ENCODE assay signal across 8 mouse cellular contexts in genomic region chr17:33980181-33981035, GRCm38 (mm10). TPM values are rescaled to one million over a fixed set of nuclear protein-coding genes. Genes with fewer than 3 reads are reported as not detected.
DNase-seq lines count a peak whose midpoint lies in the region; ATAC-seq and TF ChIP-seq lines count a peak whose summit lies in the region.

No protein-coding gene starts in this region.

- H3K9me3 ChIP-seq in neural tube, embryonic 11.5 days (ENCODE audit: control insufficient read depth, low read length) = no peaks in the 10 kb centered on the region
- no peaks in the 10 kb centered on the region for H3K9me3 ChIP-seq in limb, embryonic 13.5 days
- H3K9me3 ChIP-seq in stomach, embryonic 16.5 days (replicated peaks; ENCODE audit: control insufficient read depth, low read length) = no peaks in the 10 kb centered on the region

- TF ChIP-seq POLR2A in cerebellum, adult 2 months (IDR thresholded peaks at IDR 0.05; ENCODE audit: borderline replicate concordance, insufficient read depth, low read length) = no peak

- no peak overlapping the region for H3K9ac ChIP-seq in neural tube, embryonic 11.5 days (ENCODE audit: low read length)
- no peak overlapping the region for H3K9ac ChIP-seq in limb, embryonic 13.5 days
- no peak overlapping the region; the same call in 1 of the 2 replicates for H3K9ac ChIP-seq in stomach, embryonic 16.5 days (ENCODE audit: low read length)

- TF ChIP-seq CTCF in cerebellum, adult 2 months (IDR thresholded peaks at IDR 0.05; ENCODE audit: borderline replicate concordance, insufficient read depth, low read depth, low read length) = no peak

- WGBS in cerebellum, adult 2 months = 72% methylated on average over 19 of the region's 19 CpGs
- WGBS in neural tube, embryonic 11.5 days = 76% methylated on average over 19 of the region's 19 CpGs
- WGBS in limb, embryonic 13.5 days = 73% methylated on average over 19 of the region's 19 CpGs
- WGBS in stomach, embryonic 16.5 days = 74% methylated on average over 19 of the region's 19 CpGs

- peak overlapping the region; percentile 74 for H3K27ac ChIP-seq in cerebellum, adult 2 months (ENCODE audit: insufficient read depth, low read length)
- no peak overlapping the region for H3K27ac ChIP-seq in neural tube, embryonic 11.5 days (ENCODE audit: low read depth, low read length)
- no peak overlapping the region for H3K27ac ChIP-seq in limb, embryonic 13.5 days
- H3K27ac ChIP-seq in stomach, embryonic 16.5 days (ENCODE audit: low read length) = peak overlapping the region; percentile 6; the same call in 1 of the 2 replicates

- H3K4me1 ChIP-seq in cerebellum, adult 2 months (ENCODE audit: control insufficient read depth, insufficient read depth, low read length) = peaks cover 13% of the 10 kb centered on the region
- H3K4me1 ChIP-seq in neural tube, embryonic 11.5 days (ENCODE audit: control insufficient read depth, insufficient read depth, low read length) = no peaks in the 10 kb centered on the region
- H3K4me1 ChIP-seq in limb, embryonic 13.5 days = peaks cover 25% of the 10 kb centered on the region
- H3K4me1 ChIP-seq in stomach, embryonic 16.5 days (ENCODE audit: control insufficient read depth, insufficient read depth, low read length) = peaks cover 8% of the 10 kb centered on the region; the same call in 1 of the 2 replicates

- no peak overlapping the region for H3K4me2 ChIP-seq in neural tube, embryonic 11.5 days (ENCODE audit: low read depth)
- H3K4me2 ChIP-seq in limb, embryonic 13.5 days (replicated peaks) = peak overlapping the region; percentile 70
- H3K4me2 ChIP-seq in stomach, embryonic 16.5 days (ENCODE audit: low read depth, low read length) = peak overlapping the region; percentile 68; the same call in 1 of the 2 replicates

- H3K36me3 ChIP-seq in neural tube, embryonic 11.5 days (ENCODE audit: control insufficient read depth, insufficient read depth, low read length) = no peaks in the 10 kb centered on the region
- H3K36me3 ChIP-seq in limb, embryonic 13.5 days = no peaks in the 10 kb centered on the region
- no peaks in the 10 kb centered on the region for H3K36me3 ChIP-seq in stomach, embryonic 16.5 days (ENCODE audit: control insufficient read depth, insufficient read depth, low read length)

- no peaks in the 10 kb centered on the region for H3K27me3 ChIP-seq in cerebellum, adult 2 months (ENCODE audit: control insufficient read depth, insufficient read depth, low read length)
- H3K27me3 ChIP-seq in neural tube, embryonic 11.5 days (ENCODE audit: control insufficient read depth, insufficient read depth, low read length) = peaks cover 30% of the 10 kb centered on the region
- H3K27me3 ChIP-seq in limb, embryonic 13.5 days = peaks cover 56% of the 10 kb centered on the region
- peaks cover 33% of the 10 kb centered on the region for H3K27me3 ChIP-seq in stomach, embryonic 16.5 days (ENCODE audit: control insufficient read depth, insufficient read depth, low read length)

- no peak for DNase-seq in cerebellum, adult 2 months
- DNase-seq in cerebellum, postnatal 4 days (ENCODE audit: low spot score in 2 of 2) = no peak
- no peak for DNase-seq in neural tube, embryonic 11.5 days (ENCODE audit: low spot score)
- DNase-seq in neural tube, embryonic 10.5 days (ENCODE audit: extremely low spot score, low spot score) = no peak
- no peak for DNase-seq in gastrocnemius, adult 8-10 months (ENCODE audit: low spot score in 2 of 2)
- DNase-seq in frontal cortex, postnatal 14 days (ENCODE audit: low spot score in 2 of 2) = no peak

- no peak overlapping the region for H3K4me3 ChIP-seq in cerebellum, adult 2 months (replicated peaks; ENCODE audit: insufficient read depth, low read depth, low read length)
- H3K4me3 ChIP-seq in neural tube, embryonic 11.5 days (ENCODE audit: low read depth, low read length) = no peak overlapping the region
- peak overlapping the region; percentile 54; the same call in 1 of the 2 replicates for H3K4me3 ChIP-seq in limb, embryonic 13.5 days
- no peak overlapping the region for H3K4me3 ChIP-seq in stomach, embryonic 16.5 days (replicated peaks; ENCODE audit: low read length)

- ATAC-seq in neural tube, embryonic 11.5 days (ENCODE audit: insufficient read depth, low FRiP score, low TSS enrichment) = 0 out of 2 replicates have a peak, but pooled peaks have one; percentile 1
- no peak for ATAC-seq in limb, embryonic 13.5 days (ENCODE audit: low FRiP score, low read depth)
- no peak for ATAC-seq in stomach, embryonic 16.5 days (ENCODE audit: insufficient read depth, low FRiP score)

RNA-seq across cellular contexts. Expression of gene H2-K1, which starts 19.7 kb away (rescaled TPM):
- polyA plus RNA-seq in cerebellum, adult 2 months (2012; rRNA removed) = 61.9 and 77.5 TPM in 2 replicates
- 20.2 and 23.1 TPM in 2 replicates for polyA plus RNA-seq in neural tube, embryonic 11.5 days (2014; fragmentation: Nextera tagmentation; extraction: Ambion mirVana)
- 7.3 and 12.2 TPM in 2 replicates for polyA plus RNA-seq in limb, embryonic 13.5 days (2015; fragmentation: Nextera tagmentation; extraction: Ambion mirVana)
- 107 and 140 TPM in 2 replicates for polyA plus RNA-seq in stomach, embryonic 16.5 days (2015; fragmentation: Nextera tagmentation; extraction: Ambion mirVana)
- 10 to 100 TPM; 34.2 to 57.8 (median 46.1) TPM for total RNA-seq in gastrocnemius, adult 8-10 months (2022)

RNA-seq across cellular contexts. Expression of gene Rps18, which starts 24.6 kb away (rescaled TPM):
- polyA plus RNA-seq in cerebellum, adult 2 months (2012; rRNA removed) = 283 and 320 TPM in 2 replicates
- 1,341 and 1,360 TPM in 2 replicates for polyA plus RNA-seq in neural tube, embryonic 11.5 days (2014; fragmentation: Nextera tagmentation; extraction: Ambion mirVana)
- polyA plus RNA-seq in limb, embryonic 13.5 days (2015; fragmentation: Nextera tagmentation; extraction: Ambion mirVana) = 1,649 and 1,723 TPM in 2 replicates
- 1,606 and 1,631 TPM in 2 replicates for polyA plus RNA-seq in stomach, embryonic 16.5 days (2015; fragmentation: Nextera tagmentation; extraction: Ambion mirVana)
- total RNA-seq in gastrocnemius, adult 8-10 months (2022) = 100 to 1,000 TPM; 380 to 500 (median 432) TPM

RNA-seq across cellular contexts. Expression of gene Vps52, which starts 24.8 kb away (rescaled TPM):
- polyA plus RNA-seq in cerebellum, adult 2 months (2012; rRNA removed) = 73.5 and 77.0 TPM in 2 replicates
- polyA plus RNA-seq in neural tube, embryonic 11.5 days (2014; fragmentation: Nextera tagmentation; extraction: Ambion mirVana) = 40.7 and 43.8 TPM in 2 replicates
- 46.8 and 49.4 TPM in 2 replicates for polyA plus RNA-seq in limb, embryonic 13.5 days (2015; fragmentation: Nextera tagmentation; extraction: Ambion mirVana)
- 42.6 and 45.0 TPM in 2 replicates for polyA plus RNA-seq in stomach, embryonic 16.5 days (2015; fragmentation: Nextera tagmentation; extraction: Ambion mirVana)
- total RNA-seq in gastrocnemius, adult 8-10 months (2022) = 10 to 100 TPM; 32.0 to 34.6 (median 32.5) TPM

RNA-seq across cellular contexts. Expression of gene B3galt4, which starts 29.1 kb away (rescaled TPM):
- polyA plus RNA-seq in cerebellum, adult 2 months (2012; rRNA removed) = 8.4 and 8.6 TPM in 2 replicates
- 4.4 and 4.9 TPM in 2 replicates for polyA plus RNA-seq in neural tube, embryonic 11.5 days (2014; fragmentation: Nextera tagmentation; extraction: Ambion mirVana)
- polyA plus RNA-seq in limb, embryonic 13.5 days (2015; fragmentation: Nextera tagmentation; extraction: Ambion mirVana) = 8.0 and 9.2 TPM in 2 replicates
- polyA plus RNA-seq in stomach, embryonic 16.5 days (2015; fragmentation: Nextera tagmentation; extraction: Ambion mirVana) = 8.6 and 9.0 TPM in 2 replicates
- total RNA-seq in gastrocnemius, adult 8-10 months (2022) = 1 to 10 TPM; 1.4 to 1.8 (median 1.5) TPM

RNA-seq across cellular contexts. Expression of gene Wdr46, which starts 39.9 kb away (rescaled TPM):
- 13.3 and 14.0 TPM in 2 replicates for polyA plus RNA-seq in cerebellum, adult 2 months (2012; rRNA removed)
- polyA plus RNA-seq in neural tube, embryonic 11.5 days (2014; fragmentation: Nextera tagmentation; extraction: Ambion mirVana) = 29.5 and 33.4 TPM in 2 replicates
- 35.4 and 37.0 TPM in 2 replicates for polyA plus RNA-seq in limb, embryonic 13.5 days (2015; fragmentation: Nextera tagmentation; extraction: Ambion mirVana)
- 19.0 and 23.1 TPM in 2 replicates for polyA plus RNA-seq in stomach, embryonic 16.5 days (2015; fragmentation: Nextera tagmentation; extraction: Ambion mirVana)
- 10 to 100 TPM in 1 of 4 experiments, 1 to 10 TPM in 3; 7.8 to 11.5 (median 8.7) TPM for total RNA-seq in gastrocnemius, adult 8-10 months (2022)

Comparison
In these comparisons a context has a peak if more than half of its experiments do, and no peak if none do; other contexts are left out.
1. H3K27ac ChIP-seq: peak in cerebellum, adult 2 months (single experiment) and stomach, embryonic 16.5 days (single experiment); none in neural tube, embryonic 11.5 days (single experiment) and limb, embryonic 13.5 days (single experiment).